Mouse (Mus musculus): Measurements from ENCODE around the gene Lrrn4. TPM values are rescaled to one million over a fixed set of nuclear protein-coding genes. Genes with fewer than 3 reads are reported as not detected.

Gene Lrrn4
- 0.14 and 0.60 TPM in 2 replicates for polyA plus RNA-seq (2014; fragmentation: Nextera tagmentation; extraction: Ambion mirVana)

DNA sequence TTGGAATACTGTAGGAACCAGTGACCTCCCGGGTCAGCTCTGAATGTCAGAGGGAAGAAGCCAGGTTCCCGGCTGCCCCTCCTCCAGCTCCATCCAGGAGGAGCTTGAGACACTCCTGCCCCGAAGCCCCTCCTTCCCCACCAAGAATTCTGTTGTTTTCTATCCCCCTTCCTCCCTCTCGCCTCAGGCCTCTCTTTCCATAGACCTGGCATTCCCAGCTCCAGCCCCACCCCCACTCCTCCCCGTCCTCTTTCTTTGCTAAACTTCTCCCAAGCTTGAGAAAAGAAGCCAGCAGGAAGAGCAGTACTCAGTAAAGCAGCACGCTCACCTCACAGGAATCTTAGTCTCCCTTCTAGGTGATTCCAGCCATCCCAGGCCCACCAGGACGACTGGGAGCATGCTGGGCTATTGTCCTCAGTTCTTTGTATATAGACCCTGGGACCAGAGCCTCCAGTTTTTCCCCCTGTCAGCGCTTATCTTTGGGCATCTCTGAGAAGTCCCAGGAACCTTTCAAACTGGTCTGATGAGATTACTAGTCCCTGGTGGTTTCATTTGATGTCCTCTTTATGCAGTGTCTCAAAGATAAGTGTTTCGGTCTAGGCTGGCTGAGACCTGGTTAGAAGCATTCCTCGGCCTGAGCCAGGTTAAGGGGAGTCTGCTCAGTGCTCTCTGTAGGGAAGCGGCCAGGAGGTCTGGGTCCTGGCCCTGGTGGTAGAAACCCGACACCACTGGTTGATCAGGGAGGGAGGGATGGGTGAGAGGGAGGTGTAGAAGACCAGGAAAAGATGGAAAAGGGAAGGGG is at the start of gene Lrrn4:
TSS of gene Lrrn4 (minus strand) at position 48 of the 802 bp plus-strand sequence.
- Histone ChIP-seq H3K27ac (replicated peaks; ENCODE audit: low read depth, low read length) (no peak within 1 kb of the TSS), H3K36me3 (ENCODE audit: control insufficient read depth, insufficient read depth, low read length) (no peaks in the 10 kb centered on the region)

DNA sequence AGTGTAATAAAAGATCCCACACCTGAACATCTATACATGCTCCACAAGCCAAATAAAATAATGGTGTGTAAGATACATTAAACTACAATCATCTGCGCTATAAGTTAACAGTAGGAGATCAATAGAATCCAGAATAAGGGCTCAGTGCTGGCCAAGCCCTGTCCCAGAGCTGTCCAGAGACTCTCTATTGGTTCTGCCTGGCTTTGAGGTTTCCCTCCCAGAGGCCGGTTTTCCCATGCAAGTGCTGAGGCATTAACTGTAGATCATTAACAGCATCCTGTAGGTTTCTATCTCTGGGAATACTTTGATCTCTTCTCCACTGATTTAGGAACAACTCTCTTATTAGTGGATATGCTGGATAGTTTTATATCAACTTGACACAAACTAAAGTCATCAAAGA is 48.3 kb upstream of the Lrrn4 start:
- ATAC-seq (ENCODE audit: insufficient number of reproducible peaks, low FRiP score, low TSS enrichment, low read depth), result no peak
- H3K4me2 ChIP-seq (ENCODE audit: low read depth, severe bottlenecking), result no peak overlapping the region

More for the DNA sequence above, at the start of gene Lrrn4:
- H3K4me1 ChIP-seq (ENCODE audit: control insufficient read depth, insufficient read depth, low read length), result peaks cover 8% of the 10 kb centered on the region
- peak; percentile 44 for DNase-seq (ENCODE audit: low spot score)
- peak within 1 kb of the TSS; percentile 49; the same call in 1 of the 2 replicates for H3K9ac ChIP-seq (ENCODE audit: low read length)
- H3K4me3 ChIP-seq (ENCODE audit: low read depth, low read length), result peak within 1 kb of the TSS; percentile 47
- peaks cover 35% of the 10 kb centered on the region for H3K27me3 ChIP-seq (ENCODE audit: control insufficient read depth, insufficient read depth, low read length)
- ATAC-seq (ENCODE audit: insufficient number of reproducible peaks, low FRiP score, low TSS enrichment, low read depth), result no peak
- peak within 1 kb of the TSS; percentile 92 for H3K4me2 ChIP-seq (ENCODE audit: low read depth, severe bottlenecking)
- H3K9me3 ChIP-seq (ENCODE audit: control insufficient read depth, low read length), result no peaks in the 10 kb centered on the region
- 3% methylated on average over 12 of the region's 12 CpGs for WGBS

DNA sequence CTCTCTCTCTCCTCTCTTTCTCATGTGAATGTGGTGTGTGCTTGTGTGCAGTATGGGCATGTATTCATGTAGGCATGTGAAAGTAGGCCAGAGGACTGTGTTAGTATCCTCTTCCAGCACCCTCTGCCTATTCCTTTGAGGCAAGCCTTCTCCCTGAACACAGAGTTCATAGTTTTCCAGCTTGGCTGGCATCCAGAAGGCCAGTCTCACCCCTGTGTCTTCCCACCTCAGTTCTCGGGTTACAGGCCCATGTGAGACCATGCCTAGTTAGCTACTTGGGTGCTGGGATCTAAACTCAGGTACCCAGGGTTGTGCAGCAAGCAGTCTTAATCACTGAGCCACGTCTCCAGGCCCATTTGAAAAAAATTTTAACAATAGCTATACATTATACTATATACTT is 47.2 kb upstream of the Lrrn4 start:
- WGBS, result 60% methylated on average over 2 of the region's 2 CpGs
- H3K4me3 ChIP-seq (ENCODE audit: low read depth, low read length), result no peak overlapping the region
- no peak overlapping the region for H3K9ac ChIP-seq (ENCODE audit: low read length)
- DNase-seq (ENCODE audit: low spot score) (no peak), ATAC-seq (ENCODE audit: insufficient number of reproducible peaks, low FRiP score, low TSS enrichment, low read depth) (no peak)
- H3K4me1 ChIP-seq (ENCODE audit: control insufficient read depth, insufficient read depth, low read length), result no peaks in the 10 kb centered on the region
- H3K27ac ChIP-seq (replicated peaks; ENCODE audit: low read depth, low read length), result no peak overlapping the region
- no peaks in the 10 kb centered on the region for H3K9me3 ChIP-seq (ENCODE audit: control insufficient read depth, low read length)
- H3K4me2 ChIP-seq (ENCODE audit: low read depth, severe bottlenecking), result no peak overlapping the region
- H3K36me3 ChIP-seq (ENCODE audit: control insufficient read depth, insufficient read depth, low read length), result no peaks in the 10 kb centered on the region
- no peaks in the 10 kb centered on the region for H3K27me3 ChIP-seq (ENCODE audit: control insufficient read depth, insufficient read depth, low read length)

More for the DNA sequence above, 48.3 kb upstream of the Lrrn4 start:
- Histone ChIP-seq H3K36me3 (ENCODE audit: control insufficient read depth, insufficient read depth, low read length) (no peaks in the 10 kb centered on the region), H3K9ac (ENCODE audit: low read length) (no peak overlapping the region), H3K4me1 (ENCODE audit: control insufficient read depth, insufficient read depth, low read length) (no peaks in the 10 kb centered on the region), H3K9me3 (ENCODE audit: control insufficient read depth, low read length) (no peaks in the 10 kb centered on the region), H3K27ac (replicated peaks; ENCODE audit: low read depth, low read length) (no peak overlapping the region), H3K27me3 (ENCODE audit: control insufficient read depth, insufficient read depth, low read length) (no peaks in the 10 kb centered on the region), H3K4me3 (ENCODE audit: low read depth, low read length) (no peak overlapping the region)
- 77% methylated on average over 2 of the region's 2 CpGs for WGBS
- no peak for DNase-seq (ENCODE audit: low spot score)

DNA sequence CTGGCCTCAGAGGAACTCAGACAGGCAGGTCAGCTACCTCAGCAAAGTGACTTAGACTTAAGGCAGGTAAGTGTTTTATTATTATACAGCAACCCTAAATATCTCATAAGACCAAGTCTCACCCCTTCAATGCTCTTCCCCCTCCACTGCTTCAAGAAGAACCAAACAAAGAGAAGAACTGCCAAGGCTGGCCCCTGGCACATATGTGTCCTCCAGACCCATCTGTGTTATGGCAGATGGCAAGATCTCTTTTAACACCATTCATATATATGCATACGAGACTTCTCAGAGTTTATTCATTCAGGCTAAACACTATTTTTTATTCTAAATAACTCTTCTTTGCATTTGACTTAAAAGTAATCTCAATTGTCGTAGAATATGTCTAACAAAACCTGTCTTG is 46.6 kb upstream of the Lrrn4 start:
- Histone ChIP-seq H3K4me1 (ENCODE audit: control insufficient read depth, insufficient read depth, low read length) (no peaks in the 10 kb centered on the region), H3K27ac (replicated peaks; ENCODE audit: low read depth, low read length) (no peak overlapping the region), H3K4me2 (ENCODE audit: low read depth, severe bottlenecking) (no peak overlapping the region), H3K9me3 (ENCODE audit: control insufficient read depth, low read length) (no peaks in the 10 kb centered on the region), H3K9ac (ENCODE audit: low read length) (no peak overlapping the region), H3K27me3 (ENCODE audit: control insufficient read depth, insufficient read depth, low read length) (no peaks in the 10 kb centered on the region), H3K36me3 (ENCODE audit: control insufficient read depth, insufficient read depth, low read length) (no peaks in the 10 kb centered on the region), H3K4me3 (ENCODE audit: low read depth, low read length) (no peak overlapping the region)
- WGBS, result 84% methylated on average over 2 of the region's 2 CpGs
- ATAC-seq (ENCODE audit: insufficient number of reproducible peaks, low FRiP score, low TSS enrichment, low read depth), result no peak
- DNase-seq (ENCODE audit: low spot score), result no peak

DNA sequence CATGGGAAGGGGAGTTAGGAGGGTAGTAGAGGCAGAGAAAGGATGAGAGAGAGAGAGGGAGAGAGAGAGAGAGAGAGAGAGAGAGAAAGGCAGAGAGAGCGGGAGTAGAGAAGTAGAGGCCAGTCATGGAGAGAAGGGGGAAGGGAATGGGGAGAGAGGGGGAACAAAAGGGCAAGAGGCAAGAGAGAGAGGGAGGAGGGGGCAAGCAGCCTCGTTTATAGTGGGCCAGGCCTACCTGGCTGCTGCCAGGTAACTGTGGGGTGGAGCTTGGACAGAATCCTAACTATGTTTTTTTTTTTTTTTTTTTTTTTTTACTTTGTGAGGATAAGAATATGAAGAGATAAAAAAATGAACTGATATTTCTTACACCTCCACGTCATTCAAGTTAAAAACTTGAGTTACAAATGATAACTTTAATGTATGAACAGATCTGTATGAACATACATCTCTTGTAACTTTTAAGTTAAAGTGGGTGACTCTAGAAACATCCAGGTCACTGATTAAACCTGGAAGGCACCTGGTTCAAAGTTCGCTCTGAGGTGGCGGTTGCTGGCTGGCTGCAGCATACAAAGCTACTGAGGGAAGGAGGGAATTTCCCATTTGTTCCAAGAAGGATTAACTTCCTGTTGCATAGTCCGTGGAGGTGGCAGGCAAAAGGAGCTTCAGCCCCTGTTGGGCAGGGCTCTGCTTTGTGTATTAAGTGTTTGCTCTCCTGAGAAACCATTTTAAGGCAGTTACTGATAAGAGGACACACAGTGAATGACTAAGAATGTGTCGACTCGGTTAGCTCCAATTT is 42.8 kb upstream of the Lrrn4 start:
- no peaks in the 10 kb centered on the region for H3K36me3 ChIP-seq (ENCODE audit: control insufficient read depth, insufficient read depth, low read length)
- WGBS, result 61% methylated on average over 8 of the region's 8 CpGs
- no peaks in the 10 kb centered on the region for H3K27me3 ChIP-seq (ENCODE audit: control insufficient read depth, insufficient read depth, low read length)
- H3K4me3 ChIP-seq (ENCODE audit: low read depth, low read length), result no peak overlapping the region
- no peak overlapping the region for H3K9ac ChIP-seq (ENCODE audit: low read length)
- H3K4me1 ChIP-seq (ENCODE audit: control insufficient read depth, insufficient read depth, low read length), result no peaks in the 10 kb centered on the region
- H3K4me2 ChIP-seq (ENCODE audit: low read depth, severe bottlenecking), result no peak overlapping the region
- no peak overlapping the region for H3K27ac ChIP-seq (replicated peaks; ENCODE audit: low read depth, low read length)
- ATAC-seq (ENCODE audit: insufficient number of reproducible peaks, low FRiP score, low TSS enrichment, low read depth) (no peak), DNase-seq (ENCODE audit: low spot score) (no peak)
- no peaks in the 10 kb centered on the region for H3K9me3 ChIP-seq (ENCODE audit: control insufficient read depth, low read length)

DNA sequence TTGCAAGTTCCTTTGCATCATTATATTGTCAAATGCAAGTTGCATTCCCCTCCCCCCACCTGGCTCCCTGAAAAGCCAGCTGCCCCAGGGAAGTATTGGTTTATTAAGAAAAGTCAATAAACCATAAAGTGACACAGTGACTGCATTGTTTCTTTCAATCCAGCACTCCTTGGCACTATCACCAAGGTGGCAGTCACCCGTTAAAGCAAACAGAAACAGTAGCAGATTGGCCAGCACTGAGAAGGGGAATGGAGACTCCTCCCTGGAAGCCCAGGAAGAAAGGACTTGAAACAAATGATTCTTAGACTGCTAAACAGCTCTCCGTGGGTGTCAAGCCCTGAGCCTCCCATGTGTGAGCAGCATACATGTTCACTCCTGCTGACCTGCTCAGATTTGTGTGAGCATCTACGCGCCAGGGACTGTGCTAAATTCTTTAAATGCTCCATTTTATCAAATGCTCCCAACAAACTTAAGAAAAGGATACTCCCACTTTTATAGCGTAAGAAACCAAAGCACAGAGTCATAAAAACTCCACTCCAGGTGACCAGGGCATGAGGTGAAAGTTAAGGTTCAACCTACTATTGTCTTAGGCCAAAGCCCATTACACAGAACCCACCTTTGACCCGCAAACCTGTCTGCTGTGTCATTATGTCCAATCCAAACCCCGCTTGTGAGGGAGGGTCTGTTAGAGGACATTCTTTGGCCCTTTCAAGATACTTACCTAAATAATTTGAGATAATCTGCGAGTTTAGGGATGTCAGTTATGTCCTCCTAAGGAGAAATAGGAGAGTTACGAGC is 41.6 kb upstream of the Lrrn4 start:
- 77% methylated on average over 9 of the region's 9 CpGs for WGBS
- DNase-seq (ENCODE audit: low spot score) (no peak), ATAC-seq (ENCODE audit: insufficient number of reproducible peaks, low FRiP score, low TSS enrichment, low read depth) (0 out of 2 replicates have a peak, but pooled peaks have one; percentile 17)

DNA sequence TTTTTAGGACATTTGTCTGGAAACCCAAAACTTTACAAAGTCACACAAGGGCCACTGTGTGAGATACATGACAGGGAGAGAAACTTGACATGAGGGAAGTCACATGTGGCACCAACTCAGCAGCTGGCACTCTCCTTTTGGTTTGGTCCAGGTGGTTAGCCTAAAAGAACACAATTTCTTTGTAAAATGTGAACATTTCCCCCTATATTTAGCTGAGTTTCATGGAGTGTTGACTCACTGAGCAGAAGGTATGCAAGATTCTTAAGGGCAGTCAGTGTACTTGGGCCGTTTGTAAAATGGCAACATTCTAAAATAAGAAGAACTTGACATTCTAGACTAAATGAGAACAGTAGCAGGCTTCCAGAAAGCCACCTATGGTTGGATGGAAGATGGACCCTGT is 34.1 kb upstream of the Lrrn4 start:
- no peaks in the 10 kb centered on the region for H3K9me3 ChIP-seq (ENCODE audit: control insufficient read depth, low read length)

More for the DNA sequence above, 41.6 kb upstream of the Lrrn4 start:
- H3K4me1 ChIP-seq (ENCODE audit: control insufficient read depth, insufficient read depth, low read length), result no peaks in the 10 kb centered on the region
- H3K27me3 ChIP-seq (ENCODE audit: control insufficient read depth, insufficient read depth, low read length), result no peaks in the 10 kb centered on the region
- no peaks in the 10 kb centered on the region for H3K36me3 ChIP-seq (ENCODE audit: control insufficient read depth, insufficient read depth, low read length)
- no peaks in the 10 kb centered on the region for H3K9me3 ChIP-seq (ENCODE audit: control insufficient read depth, low read length)
- no peak overlapping the region for H3K27ac ChIP-seq (replicated peaks; ENCODE audit: low read depth, low read length)
- no peak overlapping the region for H3K9ac ChIP-seq (ENCODE audit: low read length)
- no peak overlapping the region for H3K4me2 ChIP-seq (ENCODE audit: low read depth, severe bottlenecking)
- H3K4me3 ChIP-seq (ENCODE audit: low read depth, low read length), result no peak overlapping the region

DNA sequence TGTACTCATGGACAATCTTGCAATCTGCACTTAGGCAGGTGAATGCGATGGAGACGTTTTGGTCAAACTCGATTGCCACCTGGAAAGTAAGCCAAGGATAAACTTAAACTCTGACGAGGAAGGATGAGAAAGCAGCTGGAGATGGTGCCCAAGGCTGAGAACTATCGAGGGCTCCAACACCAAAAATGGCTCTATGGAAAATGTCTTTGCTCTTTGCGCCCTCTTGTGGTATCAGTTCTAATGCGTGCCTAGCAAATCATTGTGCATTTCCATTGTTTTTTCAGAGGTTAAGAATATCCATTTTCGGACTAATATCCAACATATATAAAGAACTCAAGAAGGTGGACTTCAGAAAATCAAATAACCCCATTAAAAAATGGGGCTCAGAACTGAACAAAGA is 26.1 kb upstream of the Lrrn4 start:
- Histone ChIP-seq H3K4me1 (ENCODE audit: control insufficient read depth, insufficient read depth, low read length) (no peaks in the 10 kb centered on the region), H3K9ac (ENCODE audit: low read length) (no peak overlapping the region), H3K36me3 (ENCODE audit: control insufficient read depth, insufficient read depth, low read length) (no peaks in the 10 kb centered on the region), H3K27ac (replicated peaks; ENCODE audit: low read depth, low read length) (no peak overlapping the region), H3K9me3 (ENCODE audit: control insufficient read depth, low read length) (no peaks in the 10 kb centered on the region), H3K4me2 (ENCODE audit: low read depth, severe bottlenecking) (no peak overlapping the region), H3K27me3 (ENCODE audit: control insufficient read depth, insufficient read depth, low read length) (no peaks in the 10 kb centered on the region), H3K4me3 (ENCODE audit: low read depth, low read length) (no peak overlapping the region)
- peak; percentile 41 for DNase-seq (ENCODE audit: low spot score)
- 26% methylated on average over 8 of the region's 8 CpGs for WGBS
- no peak for ATAC-seq (ENCODE audit: insufficient number of reproducible peaks, low FRiP score, low TSS enrichment, low read depth)

More for the DNA sequence above, 34.1 kb upstream of the Lrrn4 start:
- WGBS, result 79% methylated on average over 1 of the region's 1 CpGs
- Histone ChIP-seq H3K4me1 (ENCODE audit: control insufficient read depth, insufficient read depth, low read length) (no peaks in the 10 kb centered on the region), H3K9ac (ENCODE audit: low read length) (no peak overlapping the region), H3K4me2 (ENCODE audit: low read depth, severe bottlenecking) (no peak overlapping the region), H3K27ac (replicated peaks; ENCODE audit: low read depth, low read length) (no peak overlapping the region), H3K36me3 (ENCODE audit: control insufficient read depth, insufficient read depth, low read length) (no peaks in the 10 kb centered on the region), H3K27me3 (ENCODE audit: control insufficient read depth, insufficient read depth, low read length) (no peaks in the 10 kb centered on the region), H3K4me3 (ENCODE audit: low read depth, low read length) (no peak overlapping the region)
- ATAC-seq (ENCODE audit: insufficient number of reproducible peaks, low FRiP score, low TSS enrichment, low read depth) (no peak), DNase-seq (ENCODE audit: low spot score) (no peak)
